Mouse (Mus musculus) fibroblast of lung, adult 2 months (primary cell): ENCODE measurements around the gene Fcer1g.
A peak's percentile ranks its signal among the peaks of the same experiment; 100 is the strongest.

ENCODE experiments used
- DNase-seq: peaks from one replicate; pipeline ENCODE4 v3.0.0-alpha.2; 2011; ENCODE audit warnings: low read depth

Gene Fcer1g

DNA sequence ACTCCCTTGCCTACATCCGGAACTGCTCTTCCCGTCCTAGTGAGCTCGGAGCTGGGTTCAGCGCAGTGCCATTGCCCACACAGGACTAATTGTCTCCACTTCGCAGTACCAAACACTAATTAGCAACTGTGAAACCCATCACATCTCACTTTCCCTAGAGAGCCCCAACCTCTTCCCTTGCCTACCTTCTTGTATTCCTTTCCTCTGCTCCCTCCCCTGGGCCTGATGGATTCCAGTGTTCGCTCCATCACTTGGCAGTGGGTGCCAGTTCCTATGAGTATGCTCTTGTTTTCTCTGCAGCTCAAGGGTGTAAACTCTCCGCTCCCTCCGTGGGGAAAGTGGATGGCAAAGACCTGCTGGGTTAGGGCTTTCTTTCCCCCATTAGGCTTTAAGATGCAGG is 48.5 kb downstream of the Fcer1g start:
- DNase-seq, result no peak

DNA sequence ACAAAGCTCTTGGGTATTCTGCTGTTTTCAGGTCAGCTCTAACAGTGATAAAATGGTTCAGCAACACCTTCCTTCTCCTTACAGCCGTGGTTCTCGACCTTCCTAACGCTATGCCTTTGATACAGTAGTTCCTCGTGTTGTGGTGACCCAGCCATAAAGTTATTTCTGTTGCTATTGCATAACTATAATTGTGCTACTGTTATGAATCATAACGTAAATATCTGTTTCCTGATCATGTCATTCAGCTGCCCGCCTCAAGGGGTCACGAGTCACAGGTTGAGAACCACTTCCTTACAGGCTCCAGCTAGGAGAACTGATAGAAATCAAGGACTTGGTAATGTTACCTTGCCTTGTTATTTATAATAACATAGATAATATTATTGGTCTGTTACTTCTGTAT is 49.9 kb downstream of the Fcer1g start:
- DNase-seq, result peak; percentile 36

DNA sequence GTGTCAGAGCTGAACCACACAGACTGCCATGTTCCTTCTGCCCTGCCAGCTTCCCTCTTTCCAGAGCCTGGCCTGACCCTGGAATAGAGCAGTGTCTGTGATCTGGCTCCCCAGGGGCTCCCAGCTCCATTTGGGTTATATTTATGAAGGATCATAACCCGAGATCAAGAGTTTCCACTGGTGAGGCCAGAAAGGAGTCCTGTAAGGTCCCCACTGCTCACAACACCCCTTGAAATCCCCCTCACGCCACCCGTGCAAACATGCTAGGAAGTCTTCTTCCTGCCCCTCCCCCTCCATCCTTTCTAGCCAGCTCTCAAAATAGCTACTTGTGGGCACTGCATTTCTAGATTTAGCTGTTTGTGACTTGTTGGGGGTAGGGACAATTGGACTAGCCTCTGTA is 50.5 kb downstream of the Fcer1g start:
- DNase-seq, result no peak

DNA sequence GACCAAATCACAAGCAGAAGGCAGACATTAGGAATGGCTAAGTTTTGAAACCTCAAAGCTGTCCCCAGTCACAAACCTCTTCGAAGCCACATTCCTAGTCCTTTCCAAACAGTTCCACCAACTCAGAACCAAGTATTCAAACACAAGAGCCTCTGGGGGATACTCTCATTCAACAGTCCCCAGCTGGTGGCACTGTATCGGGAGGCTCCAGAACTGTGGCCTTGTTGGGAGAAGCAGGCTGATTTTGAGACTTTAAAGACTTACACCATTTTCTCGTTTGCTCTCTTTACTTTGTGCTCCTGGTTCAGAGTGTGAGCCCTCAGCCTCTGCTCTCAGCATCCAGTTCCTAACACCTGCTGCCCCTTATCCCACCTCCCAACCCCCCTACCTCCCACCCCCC is 51.1 kb downstream of the Fcer1g start:
- no peak for DNase-seq
